Mouse (Mus musculus) hindbrain, embryonic 14.5 days (tissue): Measurements from ENCODE around the gene Golph3. TPM values are rescaled to one million over a fixed set of nuclear protein-coding genes. Genes with fewer than 3 reads are reported as not detected.
A peak's percentile ranks its signal among the peaks of the same experiment; 100 is the strongest.

Experiments used
- ATAC-seq: fragments of 200-750 bp; cut with Nextera tagmentation; 2 replicates; pipeline ENCODE4 v1.8.0; 2017; ENCODE audit warnings: moderate number of reproducible peaks, mild to moderate bottlenecking, moderate TSS enrichment, moderate library complexity; ENCODE audit not compliant: low FRiP score
- DNase-seq: peaks from one replicate; pipeline ENCODE4 v3.0.0-alpha.2; 2015; ENCODE audit warnings: low spot score
- H3K27ac ChIP-seq: fragments of 300-500 bp; sonication (generic); 2 replicates; pipeline ENCODE4 v1.5.1; 2014; ENCODE audit warnings: mild to moderate bottlenecking, moderate library complexity
- H3K27me3 ChIP-seq: fragments of 300-500 bp; sonication (generic); 2 replicates; pipeline ENCODE4 v1.6.1; 2014; ENCODE audit warnings: mild to moderate bottlenecking, low read length, mixed read lengths; ENCODE audit not compliant: control insufficient read depth, insufficient read depth
- H3K36me3 ChIP-seq: fragments of 300-500 bp; sonication (generic); replicated peaks from 2 replicates; pipeline ENCODE4 v1.6.1; 2014; ENCODE audit not compliant: control insufficient read depth, insufficient read depth
- H3K4me1 ChIP-seq: fragments of 300-500 bp; sonication (generic); replicated peaks from 2 replicates; pipeline ENCODE4 v1.6.1; 2014; ENCODE audit warnings: antibody characterized with exemption, low read length, mixed read lengths; ENCODE audit not compliant: control insufficient read depth, insufficient read depth
- H3K4me2 ChIP-seq: fragments of 300-500 bp; sonication (generic); replicated peaks from 2 replicates; pipeline ENCODE4 v1.6.1; 2014; ENCODE audit warnings: mild to moderate bottlenecking, moderate library complexity
- H3K4me3 ChIP-seq: fragments of 300-500 bp; sonication (generic); replicated peaks from 2 replicates; pipeline ENCODE4 v1.5.1; 2014; ENCODE audit warnings: mild to moderate bottlenecking, low read length
- H3K9ac ChIP-seq: fragments of 300-500 bp; sonication (generic); 2 replicates; pipeline ENCODE4 v1.6.1; 2014
- H3K9me3 ChIP-seq: fragments of 300-500 bp; sonication (generic); 2 replicates; pipeline ENCODE4 v1.6.1; 2016; ENCODE audit warnings: low read length; ENCODE audit not compliant: control insufficient read depth
- WGBS: fragments of 180-500 bp; shearing (Covaris S2); extraction: QIAGEN DNeasy Blood & Tissue Kit; methylation state at CpG from one replicate; pipeline ENCODE4 v1.1.7; 2014; 5-methylcytosine and 5-hydroxymethylcytosine counted together
- polyA plus RNA-seq: library from polyadenylated mRNA; unstranded; fragments of >200 nt; fragmentation: Nextera tagmentation; extraction: Ambion mirVana; gene quantifications from 2 replicates; pipeline ENCODE4 v1.2.1, GENCODE M21; 2014

Golph3 gene
- polyA plus RNA-seq, 1 experiment from 2014 or later = 96.9 TPM

DNA sequence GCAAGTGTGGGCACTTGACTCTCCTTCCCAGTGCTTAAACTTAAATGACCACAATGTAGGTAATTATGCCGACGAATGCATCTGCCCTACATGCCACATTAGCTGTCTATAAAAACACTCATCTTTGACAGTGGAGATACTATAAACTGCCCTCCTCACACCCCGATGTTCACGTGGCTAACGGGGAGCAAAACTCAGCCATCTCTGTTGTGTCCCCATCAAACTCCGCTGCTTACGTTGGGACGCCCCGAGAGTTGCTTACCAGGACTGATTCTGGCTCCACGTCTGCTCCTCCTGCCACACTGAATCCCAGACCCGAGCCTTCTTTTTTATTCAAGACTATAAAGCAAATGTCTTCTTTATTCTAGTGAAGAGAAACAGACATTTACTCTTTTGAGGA is 47.1 kb downstream of the Golph3 start:
- peaks cover 25% of the 10 kb centered on the region for H3K4me1 ChIP-seq
- 51% methylated on average over 11 of the region's 11 CpGs for WGBS
- H3K9me3 ChIP-seq = no peaks in the 10 kb centered on the region
- no peak overlapping the region for H3K4me2 ChIP-seq
- H3K27me3 ChIP-seq = no peaks in the 10 kb centered on the region
- no peak for DNase-seq
- 0 out of 2 replicates have a peak overlapping the region, but pooled peaks have one; percentile 14 for H3K27ac ChIP-seq
- no peak overlapping the region for H3K4me3 ChIP-seq
- ATAC-seq = no peak
- H3K36me3 ChIP-seq = no peaks in the 10 kb centered on the region
- H3K9ac ChIP-seq = no peak overlapping the region

DNA sequence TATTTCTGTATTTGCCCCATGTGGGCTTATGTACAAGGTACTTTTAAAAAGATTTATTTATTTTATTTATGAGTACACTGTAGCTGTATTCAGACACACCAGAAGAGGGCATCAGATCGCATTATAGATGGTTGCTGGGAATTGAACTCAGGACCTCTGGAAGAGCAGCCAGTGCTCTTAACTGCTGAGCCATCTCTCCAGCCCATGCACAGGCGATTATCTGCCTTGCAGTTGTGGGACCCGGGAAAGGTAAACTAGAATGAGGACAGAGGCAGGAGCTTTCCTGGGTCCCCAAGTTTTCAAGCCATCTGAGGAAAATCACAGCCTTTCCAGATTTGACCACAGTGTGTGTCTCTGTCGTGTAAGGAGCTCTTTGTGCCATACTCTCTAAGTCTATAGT is 47.6 kb downstream of the Golph3 start:
- Histone ChIP-seq H3K9me3 (no peaks in the 10 kb centered on the region), H3K36me3 (no peaks in the 10 kb centered on the region), H3K4me1 (peaks cover 25% of the 10 kb centered on the region), H3K9ac (no peak overlapping the region), H3K4me2 (no peak overlapping the region), H3K27me3 (no peaks in the 10 kb centered on the region), H3K27ac (no peak overlapping the region), H3K4me3 (no peak overlapping the region)
- no peak for DNase-seq
- ATAC-seq = no peak
- WGBS = 91% methylated on average over 4 of the region's 4 CpGs

DNA sequence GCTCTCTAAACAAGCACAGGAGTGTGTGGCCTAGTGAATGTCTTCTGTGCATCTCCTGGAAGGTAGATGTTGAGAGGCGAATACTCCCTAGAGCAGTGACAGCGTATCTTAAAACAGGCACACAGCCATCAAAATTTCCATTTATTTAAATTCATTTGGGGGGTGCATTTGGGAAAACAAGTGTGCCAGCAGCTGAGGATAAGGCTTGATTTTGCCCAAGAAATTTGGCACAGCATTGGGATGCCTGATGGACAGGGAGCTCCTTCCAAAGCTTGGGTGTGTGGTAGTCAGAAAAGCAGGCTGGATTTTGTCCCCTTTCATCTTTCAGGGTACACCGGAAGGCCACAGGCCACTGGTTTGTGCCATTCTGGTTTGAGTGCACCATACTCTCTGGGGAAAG is 48.8 kb downstream of the Golph3 start:
- H3K27me3 ChIP-seq = no peaks in the 10 kb centered on the region
- no peak overlapping the region for H3K4me3 ChIP-seq
- WGBS = 92% methylated on average over 3 of the region's 3 CpGs
- no peak overlapping the region for H3K9ac ChIP-seq
- H3K9me3 ChIP-seq = no peaks in the 10 kb centered on the region
- H3K27ac ChIP-seq = no peak overlapping the region
- H3K4me2 ChIP-seq = no peak overlapping the region
- no peaks in the 10 kb centered on the region for H3K36me3 ChIP-seq
- H3K4me1 ChIP-seq = peaks cover 25% of the 10 kb centered on the region
- ATAC-seq = no peak
- no peak for DNase-seq

DNA sequence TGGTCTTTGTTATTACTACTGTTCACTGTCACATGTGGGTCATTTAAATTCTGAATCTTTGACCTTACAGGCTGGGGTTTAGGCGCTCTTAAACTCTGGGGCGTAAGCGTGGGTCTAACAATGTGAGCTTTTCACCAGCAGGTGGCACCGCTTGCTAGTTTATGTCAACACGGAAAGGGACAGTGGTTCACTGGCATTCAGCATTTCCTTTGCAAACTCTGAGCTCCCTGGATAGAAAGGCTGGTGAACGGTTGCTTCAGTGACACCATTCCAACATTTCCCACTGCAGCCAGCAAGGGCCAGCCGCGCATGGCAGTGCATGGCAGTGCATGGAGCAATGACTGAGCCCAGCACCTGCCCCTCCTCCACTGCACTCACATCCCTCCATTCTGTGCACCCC is 49.9 kb downstream of the Golph3 start:
- H3K9me3 ChIP-seq = no peaks in the 10 kb centered on the region
- H3K27me3 ChIP-seq = no peaks in the 10 kb centered on the region
- H3K4me1 ChIP-seq = peaks cover 22% of the 10 kb centered on the region
- no peak overlapping the region for H3K9ac ChIP-seq
- DNase-seq (peak; percentile 87), ATAC-seq (peak; percentile 59)
- H3K27ac ChIP-seq = no peak overlapping the region
- no peaks in the 10 kb centered on the region for H3K36me3 ChIP-seq
- no peak overlapping the region for H3K4me3 ChIP-seq
- H3K4me2 ChIP-seq = no peak overlapping the region
- WGBS = 3% methylated on average over 8 of the region's 8 CpGs

DNA sequence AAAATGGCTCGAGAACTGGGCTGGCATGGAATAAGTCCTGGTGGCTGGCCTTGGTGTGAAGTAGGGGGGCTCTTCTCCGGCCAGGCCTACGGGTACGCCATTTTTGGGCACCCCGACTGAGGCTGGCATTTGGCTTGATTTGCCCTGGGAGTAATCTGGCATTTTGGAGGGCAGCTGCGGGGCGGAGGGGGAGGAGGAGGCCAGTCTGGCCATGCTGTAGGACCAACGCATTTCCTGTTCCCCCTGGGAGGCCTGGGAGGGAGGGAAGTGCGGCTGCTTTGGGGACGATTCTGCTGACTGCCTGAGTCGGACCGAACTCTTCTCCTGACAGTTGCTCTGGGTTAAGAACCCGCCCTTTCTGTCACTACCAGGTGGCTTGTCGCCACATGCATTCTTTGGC is 52.2 kb downstream of the Golph3 start:
- Histone ChIP-seq H3K4me2 (no peak overlapping the region), H3K27ac (no peak overlapping the region), H3K4me3 (no peak overlapping the region), H3K36me3 (no peaks in the 10 kb centered on the region), H3K9ac (no peak overlapping the region; the same call in 1 of the 2 replicates), H3K9me3 (no peaks in the 10 kb centered on the region), H3K4me1 (peaks cover 9% of the 10 kb centered on the region), H3K27me3 (no peaks in the 10 kb centered on the region)
- 75% methylated on average over 14 of the region's 14 CpGs for WGBS
- DNase-seq (no peak), ATAC-seq (no peak)

DNA sequence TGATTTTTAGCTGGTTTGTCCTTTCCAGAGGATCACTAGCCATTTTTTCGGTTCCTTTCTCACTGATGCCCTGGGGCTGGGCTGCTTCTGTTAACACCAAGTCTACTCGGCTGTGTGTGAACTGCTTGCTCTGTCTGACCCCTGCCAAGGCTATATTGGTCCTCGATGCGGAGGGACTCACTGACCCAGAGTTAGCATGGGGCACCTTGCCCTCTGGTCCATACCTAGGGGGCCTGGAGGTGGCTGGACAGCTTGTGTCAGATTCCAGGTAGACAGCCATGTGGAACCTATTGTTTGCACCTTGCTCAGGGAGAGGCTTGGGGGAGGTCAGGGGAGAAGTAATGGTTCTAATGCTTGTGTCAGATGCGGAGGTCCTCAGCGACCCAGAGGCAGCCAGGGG is 52.7 kb downstream of the Golph3 start:
- peaks cover 9% of the 10 kb centered on the region for H3K4me1 ChIP-seq
- WGBS = 84% methylated on average over 6 of the region's 6 CpGs
- no peak overlapping the region for H3K4me2 ChIP-seq
- DNase-seq (no peak), ATAC-seq (no peak)
- no peaks in the 10 kb centered on the region for H3K36me3 ChIP-seq
- H3K27me3 ChIP-seq = no peaks in the 10 kb centered on the region
- no peak overlapping the region for H3K4me3 ChIP-seq
- no peak overlapping the region; the same call in 1 of the 2 replicates for H3K9ac ChIP-seq
- no peaks in the 10 kb centered on the region for H3K9me3 ChIP-seq
- H3K27ac ChIP-seq = no peak overlapping the region

DNA sequence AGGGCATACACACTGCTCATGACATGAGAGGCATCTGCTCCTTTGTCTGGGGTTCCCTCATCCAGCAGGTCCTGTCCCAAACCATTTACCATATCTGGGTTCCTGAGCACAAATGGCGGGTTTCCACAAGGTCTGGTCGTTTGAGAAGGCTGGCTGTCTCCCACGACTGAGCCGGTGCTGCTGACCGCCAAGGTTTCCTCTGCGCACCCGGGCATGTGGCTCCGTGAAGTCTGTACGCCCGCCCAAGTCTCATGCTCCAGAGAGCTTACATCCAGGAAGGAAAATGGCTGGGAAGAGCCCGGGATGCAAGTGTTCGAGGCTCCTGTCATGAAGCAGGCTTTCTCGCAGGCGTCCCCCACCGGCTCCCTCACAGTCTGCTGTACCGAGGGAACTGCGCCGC is 53.7 kb downstream of the Golph3 start:
- no peak overlapping the region for H3K9ac ChIP-seq
- no peaks in the 10 kb centered on the region for H3K27me3 ChIP-seq
- 60% methylated on average over 18 of the region's 18 CpGs for WGBS
- peaks cover 9% of the 10 kb centered on the region for H3K4me1 ChIP-seq
- H3K4me2 ChIP-seq = peak overlapping the region; percentile 50
- H3K36me3 ChIP-seq = no peaks in the 10 kb centered on the region
- no peak for ATAC-seq
- H3K4me3 ChIP-seq = no peak overlapping the region
- no peak for DNase-seq
- no peaks in the 10 kb centered on the region for H3K9me3 ChIP-seq
- no peak overlapping the region for H3K27ac ChIP-seq

DNA sequence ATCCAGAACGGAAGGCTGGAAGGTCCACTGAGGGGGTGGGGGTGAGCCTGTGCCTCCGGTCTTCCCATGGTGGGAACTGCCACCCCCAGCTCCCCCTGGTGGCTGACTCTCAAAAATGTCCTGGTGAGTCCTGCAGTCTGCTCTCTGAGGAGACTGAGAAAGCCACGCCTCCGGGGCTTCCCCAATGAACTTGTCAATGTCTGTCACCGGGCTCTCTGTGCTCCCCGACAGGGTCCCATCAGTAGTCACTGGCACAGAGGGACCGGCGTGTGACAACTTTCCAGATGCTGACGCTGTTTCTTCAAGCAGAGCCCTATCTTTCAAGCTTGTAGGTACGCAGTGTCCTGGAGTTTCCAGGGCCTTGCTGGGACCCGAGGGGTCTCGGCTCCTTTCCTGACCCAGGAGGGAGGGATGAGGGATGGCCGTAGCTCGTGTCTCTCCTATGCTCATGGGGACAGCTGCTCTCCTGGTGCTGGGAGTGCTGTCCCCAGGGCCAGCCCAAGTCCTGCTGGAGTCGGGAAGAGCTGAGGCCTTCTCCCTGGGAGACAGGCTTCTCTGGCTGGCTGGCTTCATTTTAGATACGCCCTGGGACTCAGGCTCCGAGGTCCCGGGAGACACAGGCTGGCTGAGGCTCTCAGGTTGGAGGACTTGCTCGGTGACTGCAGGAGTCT is 54.5 kb downstream of the Golph3 start:
- peak overlapping the region; percentile 17 for H3K4me3 ChIP-seq
- H3K4me2 ChIP-seq = peak overlapping the region; percentile 50
- H3K27me3 ChIP-seq = no peaks in the 10 kb centered on the region
- H3K9me3 ChIP-seq = no peaks in the 10 kb centered on the region
- H3K9ac ChIP-seq = no peak overlapping the region; the same call in 1 of the 2 replicates
- H3K27ac ChIP-seq = no peak overlapping the region
- H3K4me1 ChIP-seq = peaks cover 9% of the 10 kb centered on the region
- ATAC-seq = peak; percentile 59
- no peaks in the 10 kb centered on the region for H3K36me3 ChIP-seq
- DNase-seq = peak; percentile 75
- 8% methylated on average over 19 of the region's 19 CpGs for WGBS

DNA sequence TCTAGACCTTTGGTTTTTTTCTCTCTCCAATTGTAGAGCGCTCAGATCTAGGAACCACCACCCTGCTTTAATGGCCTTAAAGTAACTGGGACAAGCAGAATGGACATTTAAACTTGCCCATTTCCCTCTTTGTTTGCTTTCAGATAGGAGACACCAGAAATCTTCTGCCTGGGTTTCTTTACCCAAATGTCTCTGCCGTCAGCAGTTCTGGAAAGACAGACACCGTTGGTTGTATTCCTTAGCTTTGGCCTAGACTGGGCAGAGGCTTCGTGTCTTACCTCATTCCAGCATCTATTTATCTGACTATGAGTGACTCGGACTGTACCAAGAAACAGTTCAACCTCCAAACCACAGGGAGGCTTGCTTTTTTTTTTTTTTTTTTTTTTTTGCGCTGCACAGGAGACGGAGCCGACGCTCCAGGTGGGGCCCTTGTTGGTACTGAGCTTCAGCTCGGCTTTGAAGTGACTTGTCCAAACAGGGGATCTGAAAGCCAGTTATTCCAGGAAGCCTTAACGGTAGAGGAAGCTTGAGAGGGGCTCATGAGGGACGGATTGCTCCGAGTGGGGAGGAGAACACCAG is 55.3 kb downstream of the Golph3 start:
- 47% methylated on average over 13 of the region's 13 CpGs for WGBS
- no peaks in the 10 kb centered on the region for H3K36me3 ChIP-seq
- H3K9ac ChIP-seq = no peak overlapping the region; the same call in 1 of the 2 replicates
- peaks cover 9% of the 10 kb centered on the region for H3K4me1 ChIP-seq
- H3K4me3 ChIP-seq = no peak overlapping the region
- H3K4me2 ChIP-seq = peak overlapping the region; percentile 50
- ATAC-seq (no peak), DNase-seq (no peak)
- H3K27me3 ChIP-seq = no peaks in the 10 kb centered on the region
- H3K9me3 ChIP-seq = no peaks in the 10 kb centered on the region
- no peak overlapping the region for H3K27ac ChIP-seq
